Mouse (Mus musculus): ENCODE measurements around the gene Crebrf.

DNA sequence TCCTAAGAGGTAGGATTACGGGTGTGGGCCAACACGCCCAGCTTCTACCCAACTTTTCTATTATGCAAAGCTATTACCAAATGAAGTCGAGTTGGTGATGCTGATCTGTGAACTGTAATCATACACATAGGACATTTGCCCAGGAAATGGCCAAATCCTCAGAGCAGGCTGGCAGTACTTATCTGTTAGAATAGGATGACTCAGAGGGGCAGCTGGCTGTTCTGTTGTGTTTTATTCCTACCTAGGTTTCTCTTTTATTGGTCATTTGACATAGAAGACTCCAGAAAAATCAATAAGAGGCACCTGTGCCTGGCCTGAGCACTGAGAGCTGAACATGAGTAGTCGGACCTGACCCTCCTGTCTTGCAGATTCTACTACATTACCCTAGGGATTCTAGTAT lies 12.8 kb upstream of the Crebrf start:
- TF ChIP-seq CTCF (IDR thresholded peaks at IDR 0.05; ENCODE audit: extremely low read depth, insufficient read length, insufficient replicate concordance, low read depth, low read length) (no peak), POLR2A (IDR thresholded peaks at IDR 0.05; ENCODE audit: low read depth, low read length) (no peak)

Data from small intestine, adult 2 months (tissue).